Mouse (Mus musculus) embryonic facial prominence, embryonic 15.5 days (tissue): ENCODE results near the gene Ptprn. TPM values are rescaled to one million over a fixed set of nuclear protein-coding genes. Genes with fewer than 3 reads are reported as not detected.

ENCODE experiments used
- ATAC-seq: fragments of 200-750 bp; cut with Nextera tagmentation; 2 replicates; pipeline ENCODE4 v1.8.0; 2017; ENCODE audit warnings: low read depth, moderate TSS enrichment; ENCODE audit not compliant: insufficient number of reproducible peaks, low FRiP score, low TSS enrichment
- H3K27ac ChIP-seq: fragments of 300-500 bp; sonication (generic); replicated peaks from 2 replicates; pipeline ENCODE4 v1.5.1; 2015; ENCODE audit warnings: mild to moderate bottlenecking, inconsistent platforms
- H3K27me3 ChIP-seq: fragments of 300-500 bp; sonication (generic); 2 replicates; pipeline ENCODE4 v1.6.1; 2015; ENCODE audit warnings: inconsistent platforms
- H3K36me3 ChIP-seq: fragments of 300-500 bp; sonication (generic); 2 replicates; pipeline ENCODE4 v1.6.1; 2015; ENCODE audit warnings: mild to moderate bottlenecking, inconsistent platforms
- H3K4me1 ChIP-seq: fragments of 300-500 bp; sonication (generic); 2 replicates; pipeline ENCODE4 v1.6.1; 2015; ENCODE audit warnings: inconsistent platforms
- H3K4me2 ChIP-seq: fragments of 300-500 bp; sonication (generic); replicated peaks from 2 replicates; pipeline ENCODE4 v1.6.1; 2015; ENCODE audit warnings: mild to moderate bottlenecking, inconsistent platforms
- H3K4me3 ChIP-seq: fragments of 300-500 bp; sonication (generic); replicated peaks from 2 replicates; pipeline ENCODE4 v1.5.1; 2015; ENCODE audit warnings: mild to moderate bottlenecking, inconsistent platforms
- H3K9ac ChIP-seq: fragments of 300-500 bp; sonication (generic); 2 replicates; pipeline ENCODE4 v1.6.1; 2015; ENCODE audit warnings: inconsistent platforms
- H3K9me3 ChIP-seq: fragments of 300-500 bp; sonication (generic); replicated peaks from 2 replicates; pipeline ENCODE4 v1.6.1; 2016; ENCODE audit warnings: inconsistent platforms
- WGBS: fragments of 180-500 bp; shearing (Covaris S2); methylation state at CpG from one replicate; pipeline ENCODE4 v1.1.7; 2015; 5-methylcytosine and 5-hydroxymethylcytosine counted together
- polyA plus RNA-seq: library from polyadenylated mRNA; unstranded; fragments of >200 nt; fragmentation: Nextera tagmentation; extraction: Ambion mirVana; gene quantifications from 2 replicates; pipeline ENCODE4 v1.2.1, GENCODE M21; 2015

Gene Ptprn
- polyA plus RNA-seq = 0.41 and 1.0 TPM in 2 replicates

DNA sequence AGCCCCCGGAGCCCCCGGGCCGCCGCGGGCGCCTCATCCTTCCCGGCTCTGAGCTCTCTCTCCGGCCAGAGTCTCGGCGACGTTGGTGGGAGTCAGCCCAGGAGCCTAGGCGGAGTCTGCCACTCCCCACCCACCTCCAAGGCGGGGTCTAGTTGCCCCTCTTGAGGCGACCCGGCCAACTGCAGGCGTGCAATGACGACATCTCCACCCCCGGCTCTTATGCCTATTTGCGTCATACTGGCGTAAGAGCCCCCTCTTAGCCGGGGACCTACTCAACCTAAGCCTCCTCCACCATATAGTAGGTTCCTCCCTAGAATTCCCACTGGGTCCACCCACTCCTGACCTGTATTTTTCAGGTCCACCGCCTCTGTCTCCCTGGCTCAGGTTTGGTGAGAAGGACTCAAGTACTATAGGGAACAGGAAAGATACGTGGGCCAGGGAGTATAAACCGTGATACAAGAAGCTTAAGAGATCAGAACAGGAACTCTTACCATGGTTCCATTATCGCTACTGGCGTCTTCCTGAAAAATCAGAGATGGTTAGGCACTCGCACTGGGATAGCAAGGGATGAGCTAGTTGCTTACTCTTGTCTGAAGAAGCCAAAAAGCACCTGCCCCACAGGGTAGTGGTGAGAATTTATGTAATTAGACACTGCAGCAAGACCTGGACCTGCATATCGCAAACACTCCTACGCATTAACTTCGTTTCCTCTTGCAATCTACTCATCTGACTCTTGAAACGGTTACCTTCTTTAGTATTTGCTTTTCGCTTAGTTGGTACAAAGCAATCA, at the start of gene Ptprn:
Gene Ptprn (minus strand): TSS at position 412 of the 790 bp plus-strand sequence.
- H3K36me3 ChIP-seq = no peaks in the 10 kb centered on the region
- no peaks in the 10 kb centered on the region for H3K9me3 ChIP-seq
- H3K9ac ChIP-seq = no peak within 1 kb of the TSS
- WGBS = 11% methylated on average over 32 of the region's 32 CpGs
- 0 out of 2 replicates have a peak, but pooled peaks cover 3% of the 10 kb centered on the region for H3K4me1 ChIP-seq
- H3K4me3 ChIP-seq = peak within 1 kb of the TSS; percentile 15; the same call in 1 of the 2 replicates
- ATAC-seq = no peak
- peaks cover 54% of the 10 kb centered on the region for H3K27me3 ChIP-seq
- no peak within 1 kb of the TSS for H3K4me2 ChIP-seq
- H3K27ac ChIP-seq = no peak within 1 kb of the TSS

DNA sequence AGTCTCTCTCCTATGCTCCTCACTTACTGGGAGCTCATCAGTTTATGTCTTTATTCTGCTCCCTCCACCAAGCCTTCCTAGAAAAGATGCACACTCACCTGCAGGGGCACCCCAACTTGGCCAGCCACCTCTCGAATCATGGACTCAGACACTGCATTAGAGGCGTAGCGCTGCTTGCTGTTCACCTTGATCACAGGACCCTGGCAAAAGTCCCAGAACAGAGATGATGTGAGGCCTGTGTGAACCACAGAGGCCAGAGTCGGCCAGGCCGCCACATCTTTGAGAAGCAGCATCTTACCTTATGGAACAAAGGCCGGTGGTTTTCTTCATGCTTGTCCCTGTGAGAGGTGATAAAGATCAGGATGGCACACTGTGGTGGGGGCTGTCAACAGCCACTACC, 47.4 kb upstream of the Ptprn start:
- Histone ChIP-seq H3K36me3 (peaks cover 81% of the 10 kb centered on the region), H3K9me3 (no peaks in the 10 kb centered on the region), H3K4me2 (no peak overlapping the region), H3K27ac (no peak overlapping the region), H3K27me3 (no peaks in the 10 kb centered on the region), H3K9ac (no peak overlapping the region), H3K4me3 (no peak overlapping the region), H3K4me1 (peaks cover 9% of the 10 kb centered on the region; the same call in 1 of the 2 replicates)
- ATAC-seq = no peak
- 93% methylated on average over 6 of the region's 6 CpGs for WGBS

DNA sequence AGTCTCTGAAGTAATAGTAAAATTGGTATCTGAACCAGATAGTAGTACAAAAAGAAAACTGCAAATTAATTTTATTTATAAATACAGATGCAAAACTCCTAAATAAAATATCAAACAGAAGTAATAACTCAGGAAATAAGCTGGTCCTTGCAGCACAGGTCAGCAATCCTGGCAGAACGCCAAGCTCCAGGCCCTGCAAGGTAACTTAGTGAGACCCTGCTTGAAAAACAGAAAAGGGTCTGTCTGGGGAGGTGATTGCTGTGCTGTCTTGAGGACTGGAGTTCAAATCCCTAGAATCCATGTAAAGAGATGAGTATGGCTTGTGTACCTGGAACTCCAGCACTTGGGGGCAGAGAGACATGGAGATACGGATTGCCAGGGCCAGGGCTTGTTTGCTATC, 40.4 kb upstream of the Ptprn start:
- Histone ChIP-seq H3K4me2 (no peak overlapping the region), H3K27ac (no peak overlapping the region), H3K27me3 (no peaks in the 10 kb centered on the region), H3K4me1 (no peaks in the 10 kb centered on the region), H3K4me3 (no peak overlapping the region), H3K9ac (no peak overlapping the region), H3K36me3 (peaks cover 25% of the 10 kb centered on the region; the same call in 1 of the 2 replicates), H3K9me3 (no peaks in the 10 kb centered on the region)
- 71% methylated on average over 2 of the region's 2 CpGs for WGBS
- ATAC-seq = no peak

DNA sequence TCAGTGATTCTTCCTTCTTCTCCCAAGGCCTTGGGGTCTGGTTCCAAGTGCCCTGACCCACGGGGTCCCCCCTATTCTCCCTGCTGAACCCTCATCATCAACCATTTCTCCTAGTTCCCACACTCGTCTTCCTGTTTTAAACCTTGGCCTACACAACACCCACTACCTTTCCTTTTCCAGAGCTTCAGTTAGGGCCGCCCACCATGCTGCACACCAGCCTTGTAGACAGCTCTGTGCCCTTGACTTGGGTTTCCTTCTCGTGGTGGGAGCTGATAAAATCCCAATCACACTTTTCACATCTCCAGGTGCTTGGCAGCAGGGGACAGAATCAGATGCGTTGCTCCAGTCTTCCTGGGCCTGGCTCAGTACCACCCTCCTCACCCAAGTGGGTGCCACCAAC, 30.0 kb upstream of the Ptprn start:
- no peaks in the 10 kb centered on the region for H3K36me3 ChIP-seq
- no peaks in the 10 kb centered on the region for H3K27me3 ChIP-seq
- H3K4me2 ChIP-seq = no peak overlapping the region
- H3K9ac ChIP-seq = no peak overlapping the region
- 76% methylated on average over 5 of the region's 5 CpGs for WGBS
- H3K4me1 ChIP-seq = no peaks in the 10 kb centered on the region
- no peak for ATAC-seq
- no peak overlapping the region for H3K4me3 ChIP-seq
- no peaks in the 10 kb centered on the region for H3K9me3 ChIP-seq
- no peak overlapping the region for H3K27ac ChIP-seq

GRCm38 (mm10) chr1:75293331-75293701, 29.0 kb upstream of the Ptprn start:
- ATAC-seq = no peak
- Histone ChIP-seq H3K4me1 (no peaks in the 10 kb centered on the region), H3K36me3 (no peaks in the 10 kb centered on the region), H3K9ac (no peak overlapping the region), H3K27me3 (no peaks in the 10 kb centered on the region), H3K27ac (no peak overlapping the region), H3K4me3 (no peak overlapping the region), H3K4me2 (no peak overlapping the region), H3K9me3 (no peaks in the 10 kb centered on the region)
- WGBS = 73% methylated on average over 5 of the region's 5 CpGs

DNA sequence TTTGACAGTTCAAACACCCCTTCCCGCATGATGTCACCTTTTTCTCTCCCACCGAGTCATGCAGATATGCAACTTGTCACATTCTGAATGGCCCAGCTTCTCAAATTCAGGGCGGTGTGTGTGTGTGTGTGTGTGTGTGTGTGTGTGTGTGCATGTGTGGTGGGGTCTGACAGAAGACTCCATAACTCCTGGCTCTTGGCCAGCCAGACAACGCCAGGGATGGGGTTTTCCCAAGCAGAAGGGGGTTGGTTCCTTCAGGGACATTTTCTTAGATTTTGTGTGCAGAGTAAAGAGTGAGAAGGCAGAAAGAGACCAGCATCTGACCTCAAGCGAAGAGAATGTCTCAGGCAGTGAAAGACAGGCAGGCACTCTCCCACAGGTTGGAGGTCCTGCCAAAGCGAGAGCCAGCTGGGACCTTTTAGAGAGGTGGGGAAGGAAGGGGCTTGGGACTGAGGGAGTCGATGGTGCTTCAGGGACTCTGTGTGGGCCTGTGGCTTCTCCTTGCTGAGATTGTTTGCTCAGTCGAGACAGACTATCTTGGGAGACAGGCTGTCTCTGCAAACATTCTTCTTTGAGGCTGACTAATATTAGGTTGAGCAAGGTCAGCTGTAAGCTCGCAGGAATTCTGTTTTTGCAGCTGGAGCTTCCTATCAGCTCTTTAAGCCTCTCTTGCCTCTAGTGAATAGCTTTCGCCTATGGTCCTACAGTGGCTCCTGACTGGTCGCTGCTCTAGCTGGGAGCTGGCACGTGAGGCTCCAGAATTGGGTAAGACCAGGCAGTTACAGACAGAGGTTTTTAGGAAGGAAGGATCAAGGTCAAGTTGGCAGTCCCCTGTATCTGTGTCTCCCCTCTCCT, 28.4 kb upstream of the Ptprn start:
- Histone ChIP-seq H3K4me2 (no peak overlapping the region), H3K27me3 (no peaks in the 10 kb centered on the region), H3K36me3 (no peaks in the 10 kb centered on the region), H3K4me1 (no peaks in the 10 kb centered on the region), H3K4me3 (no peak overlapping the region), H3K9ac (no peak overlapping the region), H3K27ac (no peak overlapping the region), H3K9me3 (no peaks in the 10 kb centered on the region)
- ATAC-seq = no peak
- 42% methylated on average over 12 of the region's 12 CpGs for WGBS

DNA sequence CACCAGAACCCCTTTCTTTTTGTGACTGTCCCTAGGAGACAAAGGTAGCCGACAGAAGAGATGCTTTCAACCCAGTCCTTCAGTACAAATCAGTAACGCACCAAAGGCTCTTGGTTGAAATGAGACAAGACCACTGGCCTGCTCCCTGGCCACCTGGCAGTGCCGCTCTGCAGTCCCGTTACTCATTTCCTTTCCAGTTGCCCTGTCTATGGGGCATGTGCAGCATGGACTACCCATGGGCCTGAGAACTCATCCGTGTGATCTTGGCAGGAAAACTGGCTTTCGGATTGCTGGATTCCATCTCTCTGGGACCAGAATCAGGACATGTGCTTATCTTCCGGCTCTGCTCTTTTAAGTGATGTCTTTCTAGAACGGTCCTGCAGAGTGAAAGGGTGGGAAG, 27.0 kb upstream of the Ptprn start:
- WGBS = 82% methylated on average over 8 of the region's 8 CpGs
- Histone ChIP-seq H3K4me1 (no peaks in the 10 kb centered on the region), H3K9ac (no peak overlapping the region), H3K9me3 (no peaks in the 10 kb centered on the region), H3K36me3 (no peaks in the 10 kb centered on the region), H3K4me2 (no peak overlapping the region), H3K27ac (no peak overlapping the region), H3K27me3 (no peaks in the 10 kb centered on the region), H3K4me3 (no peak overlapping the region)
- no peak for ATAC-seq

GRCm38 (mm10) chr1:75290582-75290981, 26.3 kb upstream of the Ptprn start:
- Histone ChIP-seq H3K9me3 (no peaks in the 10 kb centered on the region), H3K4me2 (no peak overlapping the region), H3K4me3 (no peak overlapping the region)

GRCm38 (mm10) chr1:75289888-75290431, 25.7 kb upstream of the Ptprn start:
- WGBS = 56% methylated on average over 8 of the region's 8 CpGs

More at GRCm38 (mm10) chr1:75290582-75290981, 26.3 kb upstream of the Ptprn start:
- Histone ChIP-seq H3K27me3 (no peaks in the 10 kb centered on the region), H3K27ac (no peak overlapping the region), H3K9ac (no peak overlapping the region), H3K36me3 (no peaks in the 10 kb centered on the region), H3K4me1 (no peaks in the 10 kb centered on the region)
- ATAC-seq = no peak

DNA sequence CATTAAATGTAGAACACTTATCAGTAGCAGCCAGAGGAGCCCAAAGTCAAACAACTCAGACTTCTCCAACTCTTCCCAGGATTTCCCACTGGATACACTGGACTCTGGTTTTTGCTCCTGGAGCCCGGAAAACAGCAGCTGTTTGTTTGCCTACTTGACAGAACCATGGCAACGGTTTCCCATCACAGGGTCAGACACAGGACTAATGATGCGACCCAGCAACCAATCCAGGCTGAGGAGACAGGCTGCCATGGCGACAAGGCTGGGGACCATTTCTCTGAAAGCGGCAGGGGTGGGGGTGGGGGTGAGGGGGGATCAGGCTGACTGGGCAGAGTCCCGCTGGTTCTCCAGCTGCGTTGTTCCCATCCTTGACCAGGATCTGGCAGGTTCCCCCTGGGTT, 25.1 kb upstream of the Ptprn start:
- H3K4me3 ChIP-seq = no peak overlapping the region
- H3K27ac ChIP-seq = no peak overlapping the region
- H3K4me1 ChIP-seq = no peaks in the 10 kb centered on the region
- ATAC-seq = no peak
- H3K36me3 ChIP-seq = no peaks in the 10 kb centered on the region
- 10% methylated on average over 7 of the region's 7 CpGs for WGBS
- H3K4me2 ChIP-seq = no peak overlapping the region
- H3K9me3 ChIP-seq = no peaks in the 10 kb centered on the region
- no peak overlapping the region for H3K9ac ChIP-seq
- H3K27me3 ChIP-seq = no peaks in the 10 kb centered on the region

More at GRCm38 (mm10) chr1:75289888-75290431, 25.7 kb upstream of the Ptprn start:
- Histone ChIP-seq H3K27ac (no peak overlapping the region), H3K36me3 (no peaks in the 10 kb centered on the region), H3K27me3 (no peaks in the 10 kb centered on the region), H3K4me2 (no peak overlapping the region), H3K9me3 (no peaks in the 10 kb centered on the region), H3K9ac (no peak overlapping the region), H3K4me1 (no peaks in the 10 kb centered on the region), H3K4me3 (no peak overlapping the region)
- ATAC-seq = no peak

DNA sequence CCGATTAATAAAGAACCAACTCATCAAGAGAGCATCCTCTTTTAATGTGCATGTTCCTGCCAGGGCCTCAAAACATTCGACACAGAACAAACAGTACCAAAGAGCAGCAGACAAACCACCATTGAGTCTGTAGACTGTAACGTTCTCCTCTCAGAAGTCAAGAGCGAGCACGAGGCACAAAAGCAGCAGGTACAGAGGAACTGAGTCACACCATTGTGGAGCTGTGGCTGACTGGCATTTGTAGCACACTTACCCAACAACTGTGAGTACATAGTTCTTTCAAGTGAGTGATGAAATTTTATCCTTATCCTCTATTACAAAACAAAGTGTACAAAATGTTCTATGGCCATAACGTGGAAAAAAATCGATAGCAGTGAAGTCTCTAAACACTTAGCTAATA, 20.6 kb upstream of the Ptprn start:
- Histone ChIP-seq H3K9me3 (no peaks in the 10 kb centered on the region), H3K4me2 (no peak overlapping the region), H3K36me3 (no peaks in the 10 kb centered on the region), H3K4me3 (no peak overlapping the region), H3K9ac (no peak overlapping the region), H3K27ac (no peak overlapping the region), H3K4me1 (no peaks in the 10 kb centered on the region), H3K27me3 (no peaks in the 10 kb centered on the region)
- ATAC-seq = no peak
- 84% methylated on average over 7 of the region's 7 CpGs for WGBS
